Mouse (Mus musculus): ENCODE data around the gene Strip2.

GRCm38 (mm10) chr6:29917947-29918346 lies 1.1 kb downstream of the Strip2 start:
- TF ChIP-seq CTCF (conservative IDR thresholded peaks at IDR 0.05; ENCODE audit: low read length) (no peak), NANOG (IDR thresholded peaks at IDR 0.05; ENCODE audit: borderline replicate concordance, low read length) (no peak)
